Mouse (Mus musculus) CH12.LX (cell line): ENCODE measurements around the gene Lin7c. TPM values are rescaled to one million over a fixed set of nuclear protein-coding genes. Genes with fewer than 3 reads are reported as not detected.

Experiments
- DNase-seq: peaks from one replicate; pipeline ENCODE4 v3.0.0-alpha.2; 2013; ENCODE audit errors: extremely low read depth
- H3K27ac ChIP-seq: 2 replicates; pipeline ENCODE4 v1.5.1; 2012; ENCODE audit warnings: low read depth, mild to moderate bottlenecking, control low read depth, moderate library complexity; ENCODE audit not compliant: insufficient read depth
- H3K27me3 ChIP-seq: replicated peaks from 2 replicates; pipeline ENCODE3; 2012; ENCODE audit warnings: inconsistent platforms
- H3K36me3 ChIP-seq, 2 experiments: replicated peaks in 1 of 2; 2 replicates each; pipeline versions ENCODE3 to v1.6.1; 2012; ENCODE audit warnings: inconsistent platforms in 1 of 2, low read length in 1 of 2, mild to moderate bottlenecking in 1 of 2, mixed read lengths in 1 of 2, moderate library complexity in 1 of 2; ENCODE audit not compliant: control insufficient read depth in 1 of 2, insufficient read depth in 1 of 2
- H3K4me1 ChIP-seq, 2 experiments: 2 replicates each; pipeline ENCODE4 v1.6.1; 2012; ENCODE audit warnings: inconsistent platforms in 1 of 2, moderate library complexity in 1 of 2; ENCODE audit not compliant: insufficient read depth in 2 of 2, control insufficient read depth in 1 of 2
- H3K4me2 ChIP-seq: 2 replicates; pipeline ENCODE4 v1.6.1; 2012; ENCODE audit warnings: low read depth, mild to moderate bottlenecking, control low read depth; ENCODE audit not compliant: poor library complexity, insufficient read depth, severe bottlenecking
- H3K4me3 ChIP-seq, 3 experiments: fragments of 150-350 bp in 1 of 3; sonication (generic) in 1 of 3; replicated peaks in 1 of 3; 2 replicates each; pipeline versions ENCODE3 to v1.5.1; 2011 to 2012; ENCODE audit warnings: low read depth in 2 of 3, low read length in 2 of 3, mild to moderate bottlenecking in 2 of 3, moderate library complexity in 2 of 3, control low read depth in 1 of 3, improper control_type of control experiment in 1 of 3, inconsistent platforms in 1 of 3, mixed read lengths in 1 of 3; ENCODE audit not compliant: poor library complexity in 1 of 3
- H3K79me2 ChIP-seq: replicated peaks from 2 replicates; pipeline ENCODE4 v1.6.1; 2012; ENCODE audit warnings: mild to moderate bottlenecking, moderate library complexity; ENCODE audit not compliant: control insufficient read depth, poor library complexity, insufficient read depth, severe bottlenecking; ENCODE audit errors: extremely low read depth
- H3K9ac ChIP-seq: 2 replicates; pipeline ENCODE4 v1.6.1; 2012; ENCODE audit warnings: low read depth, mild to moderate bottlenecking, control low read depth, moderate library complexity; ENCODE audit not compliant: insufficient read depth
- H3K9me3 ChIP-seq: replicated peaks from 2 replicates; pipeline ENCODE3; 2012; ENCODE audit warnings: low read length, inconsistent platforms, mixed read lengths
- E2F4 ChIP-seq: IDR thresholded peaks from 2 replicates; pipeline ENCODE4 v1.6.1; 2011; ENCODE audit warnings: low read depth, low read length, improper control_type of control experiment; ENCODE audit not compliant: insufficient replicate concordance
- EP300 ChIP-seq: IDR thresholded peaks from 2 replicates; pipeline ENCODE4 v1.6.1; 2011; ENCODE audit warnings: low read length, improper control_type of control experiment
- ETS1 ChIP-seq: conservative IDR thresholded peaks from 2 replicates; pipeline ENCODE4 v1.6.1; 2012; ENCODE audit warnings: low read depth, mild to moderate bottlenecking, inconsistent platforms, low read length, improper control_type of control experiment, moderate library complexity
- KAT2A ChIP-seq: IDR thresholded peaks from 2 replicates; pipeline ENCODE4 v1.6.1; 2012; ENCODE audit warnings: low read length, improper control_type of control experiment, inconsistent platforms; ENCODE audit not compliant: insufficient replicate concordance
- MAZ ChIP-seq: IDR thresholded peaks from 2 replicates; pipeline ENCODE4 v1.6.1; 2012; ENCODE audit warnings: low read depth, mild to moderate bottlenecking, inconsistent platforms, low read length, improper control_type of control experiment, moderate library complexity
- MEF2A ChIP-seq: IDR thresholded peaks from 2 replicates; pipeline ENCODE4 v1.6.1; 2014; ENCODE audit warnings: low read depth, mild to moderate bottlenecking, inconsistent platforms, low read length, improper control_type of control experiment, borderline replicate concordance
- NELFE ChIP-seq: IDR thresholded peaks from 2 replicates; pipeline ENCODE4 v1.6.1; 2011; ENCODE audit warnings: low read depth, low read length, improper control_type of control experiment
- NRF1 ChIP-seq: IDR thresholded peaks from 2 replicates; pipeline ENCODE4 v1.6.1; 2014; ENCODE audit warnings: low read depth, mild to moderate bottlenecking, inconsistent platforms, low read length, improper control_type of control experiment, moderate library complexity
- PAX5 ChIP-seq: IDR thresholded peaks from 2 replicates; pipeline ENCODE4 v1.6.1; 2012; ENCODE audit warnings: low read length, inconsistent platforms, mixed read lengths
- RCOR1 ChIP-seq: conservative IDR thresholded peaks from 2 replicates; pipeline ENCODE4 v1.6.1; 2012; ENCODE audit warnings: low read depth, mild to moderate bottlenecking, inconsistent platforms, low read length, improper control_type of control experiment
- USF1 ChIP-seq: IDR thresholded peaks from 2 replicates; pipeline ENCODE4 v1.6.1; 2014; ENCODE audit warnings: low read depth, mild to moderate bottlenecking, inconsistent platforms, low read length, improper control_type of control experiment
- USF2 ChIP-seq: conservative IDR thresholded peaks from 2 replicates; pipeline ENCODE4 v1.6.1; 2011; ENCODE audit warnings: low read depth, low read length, improper control_type of control experiment
- ZMIZ1 ChIP-seq: IDR thresholded peaks from 2 replicates; pipeline ENCODE4 v1.6.1; 2012; ENCODE audit warnings: low read depth, mild to moderate bottlenecking, inconsistent platforms, low read length, improper control_type of control experiment
- dilution Hi-C: fragments of 300-500 bp; cut with MboI; formaldehyde crosslinking; loops from 2 replicates; pipeline ENCODE4 v1.14.3; 2020; ENCODE audit warnings: low sequenced_read_pairs; ENCODE audit not compliant: extremely low pct_unique_long_range_greater_than_20kb, extremely low pct_ligation_motif_present
- in situ Hi-C: fragments of 300-500 bp; cut with MboI; formaldehyde crosslinking; loops from 3 replicates; pipeline ENCODE4 v1.14.3; 2019; ENCODE audit warnings: low sequenced_read_pairs, low pct_ligation_motif_present, low pct_unique_long_range_greater_than_20kb, mixed read lengths
- polyA plus RNA-seq: library from polyadenylated mRNA; unstranded; fragments of >175 nt; gene quantifications from 2 replicates; pipeline ENCODE4 v1.2.1, GENCODE M21; 2012; ENCODE audit warnings: low read depth; ENCODE audit not compliant: insufficient read length
- total RNA-seq, 2 experiments: library from RNA; depleted of rRNA; stranded (reverse); fragments of 300-350 nt in 1 of 2; fragments of >200 nt in 1 of 2; gene quantifications; 2 replicates each; pipeline ENCODE4 v1.2.3; 2012 to 2014

Lin7c gene
- total and polyA plus RNA-seq, 3 experiments = 29.7 to 75.0 (median 52.3) TPM

DNA sequence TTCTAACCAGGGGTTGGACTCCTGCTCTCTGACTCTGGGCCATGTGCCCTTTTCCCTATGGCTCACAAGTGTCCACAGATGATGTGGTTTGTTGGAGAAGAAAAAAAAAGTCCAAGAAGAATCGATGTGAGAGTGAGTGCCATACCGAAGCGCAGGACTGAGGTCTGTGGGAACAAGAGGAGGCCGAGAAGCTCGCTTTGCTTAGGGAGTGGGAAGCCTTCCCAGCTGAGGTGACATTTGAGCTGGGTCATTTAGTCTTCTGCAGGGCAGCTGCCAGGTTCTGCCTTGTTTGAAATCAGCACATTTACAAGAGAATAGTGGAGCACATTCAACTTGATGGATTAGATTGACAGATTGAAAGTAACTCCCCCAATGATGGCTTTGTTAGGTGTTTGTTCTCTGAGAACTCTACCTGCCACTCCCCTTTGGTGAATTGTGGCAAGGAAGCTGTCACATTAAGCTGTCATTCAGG is 51.4 kb downstream of the Lin7c start:
- H3K27ac ChIP-seq = no peak overlapping the region
- no peaks in the 10 kb centered on the region for H3K9me3 ChIP-seq
- peaks cover 0 to 2% of the 10 kb centered on the region in 2 experiments for H3K36me3 ChIP-seq
- no peaks in the 10 kb centered on the region for H3K27me3 ChIP-seq
- no peak for DNase-seq
- TF ChIP-seq ZMIZ1 (no peak), RCOR1 (no peak), KAT2A (no peak)
- TF ChIP-seq, all 38 proteins: peak for 0
- Histone ChIP-seq H3K4me1 (peaks cover 0 to 4% of the 10 kb centered on the region in 2 experiments; a peak in 1 of 4 replicates), H3K9ac (no peak overlapping the region), H3K4me2 (no peak overlapping the region), H3K79me2 (no peaks in the 10 kb centered on the region), H3K4me3 (no peak overlapping the region)
- in situ Hi-C loops = no loop called here
- dilution Hi-C loops = no loop called here

DNA sequence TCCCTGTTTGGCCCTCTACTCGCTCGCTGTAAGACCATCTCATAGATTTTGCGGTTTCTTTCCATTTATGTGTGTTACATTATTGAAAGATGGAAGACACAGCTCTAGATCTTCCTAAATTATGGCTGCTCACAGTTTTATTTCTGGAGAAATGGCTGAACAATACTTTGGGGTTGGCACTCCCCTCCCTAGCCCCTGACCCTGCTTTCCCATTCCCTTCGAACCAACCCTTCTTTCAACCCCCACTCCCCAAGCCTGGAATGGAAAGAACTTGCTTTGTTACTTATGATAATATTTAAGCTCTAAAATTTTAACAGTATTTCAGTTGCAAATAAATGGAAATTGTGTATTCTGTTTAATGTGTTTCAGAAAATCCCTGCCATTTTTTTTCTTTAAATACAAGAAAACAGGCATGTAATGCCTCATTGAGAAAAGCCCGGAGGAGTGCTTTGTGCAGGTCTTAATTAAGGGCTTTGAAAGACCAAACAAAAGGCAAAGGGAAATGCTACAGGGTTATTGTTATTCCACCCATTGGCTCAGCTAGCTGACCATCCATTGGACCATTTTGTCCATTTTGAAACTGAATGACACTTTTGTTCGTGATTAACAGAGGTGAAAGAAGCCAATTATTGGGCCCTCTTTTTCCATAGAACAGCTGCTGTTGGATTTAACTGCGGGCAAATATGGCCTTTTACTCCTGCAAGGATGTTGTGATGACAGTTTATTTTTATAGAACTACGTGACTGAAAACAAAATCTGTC is 52.3 kb downstream of the Lin7c start:
- H3K27me3 ChIP-seq = no peaks in the 10 kb centered on the region
- H3K4me3 ChIP-seq = no peak overlapping the region
- no peak overlapping the region for H3K9ac ChIP-seq
- no peak overlapping the region for H3K4me2 ChIP-seq
- peaks cover 0 to 4% of the 10 kb centered on the region in 2 experiments; a peak in 1 of 4 replicates for H3K4me1 ChIP-seq
- H3K36me3 ChIP-seq = peaks cover 0 to 2% of the 10 kb centered on the region in 2 experiments
- in situ Hi-C loops = no loop called here
- no peaks in the 10 kb centered on the region for H3K79me2 ChIP-seq
- no peak for DNase-seq
- dilution Hi-C loops = no loop called here
- H3K27ac ChIP-seq = no peak overlapping the region
- no peaks in the 10 kb centered on the region for H3K9me3 ChIP-seq
- no peak for TF ChIP-seq USF1
- no peak for TF ChIP-seq ETS1
- TF ChIP-seq PAX5 = no peak
- TF ChIP-seq KAT2A = no peak
- TF ChIP-seq USF2 = no peak
- no peak for TF ChIP-seq EP300
- no peak for TF ChIP-seq E2F4
- TF ChIP-seq NELFE = no peak
- TF ChIP-seq MEF2A = no peak

DNA sequence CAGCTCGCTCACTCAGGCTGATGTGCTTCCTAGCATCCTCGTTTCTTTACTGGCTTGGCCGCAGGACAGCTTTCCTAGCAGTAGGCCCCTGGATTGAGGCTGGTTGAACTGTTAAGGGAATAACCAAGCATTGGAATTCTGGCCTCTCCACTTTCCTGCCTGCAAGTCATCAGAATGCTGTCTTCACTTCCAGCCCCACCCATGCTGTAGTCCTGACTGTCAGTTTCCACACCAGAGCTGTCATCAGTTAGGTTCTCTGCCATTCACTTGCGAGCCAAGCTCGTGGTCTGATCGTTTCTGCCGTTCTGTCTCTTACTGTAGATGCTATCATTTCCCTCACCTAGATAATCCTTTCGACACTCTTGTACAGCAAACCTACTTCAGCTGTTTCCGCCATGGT is 54.3 kb downstream of the Lin7c start:
- dilution Hi-C loops (no loop called here), in situ Hi-C loops (no loop called here)
- Histone ChIP-seq H3K4me1 (peaks cover 0 to 4% of the 10 kb centered on the region in 2 experiments; a peak in 1 of 4 replicates), H3K79me2 (no peaks in the 10 kb centered on the region), H3K9ac (no peak overlapping the region), H3K4me2 (no peak overlapping the region), H3K9me3 (no peaks in the 10 kb centered on the region), H3K4me3 (no peak overlapping the region), H3K36me3 (peaks cover 0 to 2% of the 10 kb centered on the region in 2 experiments)
- TF ChIP-seq NELFE = no peak
- TF ChIP-seq MAZ = no peak
- TF ChIP-seq PAX5 = no peak
- no peak for TF ChIP-seq NRF1
- TF ChIP-seq, all 38 proteins: peak for 0
- Histone ChIP-seq H3K27me3 (no peaks in the 10 kb centered on the region), H3K27ac (no peak overlapping the region)
- DNase-seq = no peak
